Comparison of ENCODE assay signal across 9 mouse cellular contexts in genomic region chr7:136872059-136872458, GRCm38 (mm10). TPM values are rescaled to one million over a fixed set of nuclear protein-coding genes. Genes with fewer than 3 reads are reported as not detected.
DNase-seq lines count a peak whose midpoint lies in the region; ATAC-seq and TF ChIP-seq lines count a peak whose summit lies in the region.
"Had no signal": no experiment of that assay in that cellular context is flagged by ENCODE, and none has a peak within 500 bp of the region (broad histone marks: within the 10 kb centered on the region; RNA-seq: fewer than 3 reads in every experiment).

No protein-coding gene starts in this region.

- H3K27me3 ChIP-seq in forebrain, embryonic 14.5 days (replicated peaks; ENCODE audit: control insufficient read depth, insufficient read depth, low read length) = no peaks in the 10 kb centered on the region
- H3K27me3 ChIP-seq in midbrain, postnatal 0 days (ENCODE audit: insufficient read depth, low read length) = no peaks in the 10 kb centered on the region

- peaks cover 5% of the 10 kb centered on the region; the same call in 1 of the 2 replicates for H3K4me1 ChIP-seq in forebrain, embryonic 14.5 days (ENCODE audit: control insufficient read depth, insufficient read depth, low read length)
- H3K4me1 ChIP-seq in midbrain, postnatal 0 days (ENCODE audit: insufficient read depth, low read length) = 0 out of 2 replicates have a peak, but pooled peaks cover 2% of the 10 kb centered on the region

- peak; percentile 94 for DNase-seq in ES-CJ7 (ENCODE audit: low read depth, low spot score)
- DNase-seq in forebrain, embryonic 14.5 days (ENCODE audit: low spot score) = peak; percentile 65
- peak; percentile 70 for DNase-seq in layer of hippocampus, adult 9-11 months
- DNase-seq in midbrain, postnatal 0 days (ENCODE audit: low spot score) = peak; percentile 44
- DNase-seq in gastrocnemius, postnatal 14 days = no peak
- no peak for DNase-seq in adrenal gland, adult 2 months
- DNase-seq in cerebellum, postnatal 10 days = no peak
- DNase-seq in ovary, postnatal 10 days (ENCODE audit: low spot score) = no peak

- no peak; the same call in 1 of the 2 replicates for ATAC-seq in forebrain, embryonic 14.5 days
- no peak for ATAC-seq in midbrain, postnatal 0 days (ENCODE audit: low FRiP score)

- H3K4me3 ChIP-seq in forebrain, embryonic 14.5 days (ENCODE audit: low read depth, low read length) = no peak overlapping the region
- H3K4me3 ChIP-seq in midbrain, postnatal 0 days (ENCODE audit: low read depth, low read length) = no peak overlapping the region
- H3K4me3 ChIP-seq: embryonic facial prominence, embryonic 15.5 days had no signal

- H3K9ac ChIP-seq in forebrain, embryonic 14.5 days (ENCODE audit: low read length) = no peak overlapping the region
- H3K9ac ChIP-seq in midbrain, postnatal 0 days (replicated peaks; ENCODE audit: low read length, poor library complexity, severe bottlenecking) = no peak overlapping the region
- H3K9ac ChIP-seq: embryonic facial prominence, embryonic 15.5 days had no signal

- no peak overlapping the region for H3K27ac ChIP-seq in forebrain, embryonic 14.5 days (ENCODE audit: low read depth, low read length)
- H3K27ac ChIP-seq in midbrain, postnatal 0 days (ENCODE audit: low read depth, low read length) = peak overlapping the region; percentile 26; the same call in 1 of the 2 replicates
- H3K27ac ChIP-seq: embryonic facial prominence, embryonic 15.5 days had no signal

- intact Hi-C loops in gastrocnemius, postnatal 14 days (cut with DNase I; ENCODE audit: low total_unique reads) = no loop called here

- no peak for TF ChIP-seq CTCF in midbrain, postnatal 0 days (IDR thresholded peaks at IDR 0.05)

- H3K9me3 ChIP-seq in forebrain, embryonic 14.5 days (replicated peaks; ENCODE audit: control insufficient read depth, low read length) = no peaks in the 10 kb centered on the region
- no peaks in the 10 kb centered on the region for H3K9me3 ChIP-seq in midbrain, postnatal 0 days (ENCODE audit: low read length)
- H3K9me3 ChIP-seq: embryonic facial prominence, embryonic 15.5 days had no signal

- 1% methylated on average over 8 of the region's 8 CpGs for WGBS in forebrain, embryonic 14.5 days
- WGBS in midbrain, postnatal 0 days = 7% methylated on average over 8 of the region's 8 CpGs

- H3K4me2 ChIP-seq in forebrain, embryonic 14.5 days (ENCODE audit: low read length) = no peak overlapping the region
- peak overlapping the region; percentile 26; the same call in 1 of the 2 replicates for H3K4me2 ChIP-seq in midbrain, postnatal 0 days (ENCODE audit: low read depth, low read length, poor library complexity, severe bottlenecking)
- H3K4me2 ChIP-seq: embryonic facial prominence, embryonic 15.5 days had no signal

- no peaks in the 10 kb centered on the region for H3K36me3 ChIP-seq in forebrain, embryonic 14.5 days (ENCODE audit: control insufficient read depth, insufficient read depth, low read length)
- no peaks in the 10 kb centered on the region for H3K36me3 ChIP-seq in midbrain, postnatal 0 days (ENCODE audit: insufficient read depth, low read length)
- H3K36me3 ChIP-seq: embryonic facial prominence, embryonic 15.5 days had no signal

RNA-seq across cellular contexts. Expression of gene Mgmt, which starts 22.4 kb away (rescaled TPM):
- polyA plus RNA-seq in forebrain, embryonic 14.5 days (2014; fragmentation: Nextera tagmentation; extraction: Ambion mirVana) = 1.5 and 1.6 TPM in 2 replicates
- 0.66 and 0.90 TPM in 2 replicates for total RNA-seq in midbrain, postnatal 0 days (2014; rRNA removed)
- 1.3 and 1.4 TPM in 2 replicates for polyA plus RNA-seq in midbrain, postnatal 0 days (2015; fragmentation: Nextera tagmentation; extraction: Ambion mirVana)
- 1 to 10 TPM; 1.4 to 1.5 TPM for total RNA-seq in gastrocnemius, postnatal 14 days (2021)
- 1 to 10 TPM; 4.1 to 4.4 TPM for total RNA-seq in adrenal gland, adult 2 months (2021)
- polyA plus RNA-seq in adrenal gland, adult 2 months (2012; rRNA removed) = 3.2 and 3.4 TPM in 2 replicates

Comparison
In these comparisons a context has a peak if more than half of its experiments do, and no peak if none do; other contexts are left out.
1. DNase-seq: peak in ES-CJ7 (single experiment), forebrain, embryonic 14.5 days (single experiment), layer of hippocampus, adult 9-11 months (single experiment) and midbrain, postnatal 0 days (single experiment); none in gastrocnemius, postnatal 14 days (single experiment), adrenal gland, adult 2 months (single experiment), cerebellum, postnatal 10 days (0 of 2) and ovary, postnatal 10 days (single experiment).